Mouse (Mus musculus): ENCODE measurements around the gene Umodl1. TPM values are rescaled to one million over a fixed set of nuclear protein-coding genes. Genes with fewer than 3 reads are reported as not detected.

The Umodl1 gene
- polyA plus RNA-seq, 1 experiment, result not detected

DNA sequence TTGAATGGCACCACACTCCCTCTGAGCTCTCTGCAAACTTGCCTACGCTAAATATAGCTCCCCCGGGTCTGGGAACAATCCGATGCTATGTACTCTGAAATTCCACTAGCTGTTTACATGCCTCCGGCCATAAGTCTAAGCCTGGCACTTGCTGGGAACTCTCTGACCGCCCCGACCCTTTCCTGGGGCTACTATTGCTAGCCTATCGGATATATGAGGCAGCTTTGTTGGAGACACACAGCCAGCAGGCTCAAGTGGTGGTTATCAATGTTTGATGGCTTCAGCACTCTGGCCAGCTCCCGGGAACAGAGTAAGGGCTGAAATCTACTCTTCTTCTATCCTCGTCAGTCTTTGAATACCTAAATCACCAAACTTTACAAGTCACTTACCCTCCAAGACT, 15.9 kb upstream of the Umodl1 start:
- H3K79me2 ChIP-seq (ENCODE audit: control insufficient read depth, insufficient read depth), result no peaks in the 10 kb centered on the region
- TF ChIP-seq MYOD1 (IDR thresholded peaks at IDR 0.05; ENCODE audit: control insufficient read depth in 1 of 3, insufficient read length in 2 of 3, low read depth in 2 of 3) (no peak), REST (IDR thresholded peaks at IDR 0.05; ENCODE audit: insufficient read depth, insufficient read length) (peak; percentile 34)
- no peak overlapping the region for H3ac ChIP-seq (ENCODE audit: control insufficient read depth, insufficient read length)
- H3K27me3 ChIP-seq (ENCODE audit: control insufficient read depth, insufficient read depth, insufficient read length), result no peaks in the 10 kb centered on the region
- no peak overlapping the region for H3K4me3 ChIP-seq
- no peaks in the 10 kb centered on the region for H3K36me3 ChIP-seq (ENCODE audit: control insufficient read depth, insufficient read depth)
- H3K4me2 ChIP-seq (ENCODE audit: low read depth), result no peak overlapping the region

DNA sequence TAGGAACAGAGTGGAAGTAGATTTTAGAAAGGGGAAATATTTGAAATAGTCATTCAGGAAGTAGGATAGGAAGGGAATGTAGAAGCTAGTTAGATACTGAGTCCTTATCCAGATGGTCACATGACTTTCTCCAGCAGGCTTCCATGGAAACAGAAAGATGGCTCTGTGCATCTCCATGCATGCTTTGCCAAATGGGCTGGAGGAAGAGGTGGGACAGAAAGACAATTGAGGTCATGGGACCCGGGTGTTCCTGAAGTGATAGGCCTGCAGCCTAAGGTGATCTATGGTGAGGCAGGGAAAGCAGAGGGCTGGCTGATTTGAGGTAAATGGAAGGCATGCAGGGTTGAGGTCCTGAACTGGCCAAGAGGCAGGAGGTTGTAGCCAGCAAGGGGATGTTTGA, 6.1 kb upstream of the Umodl1 start:
- TF ChIP-seq POLR2AphosphoS2 (IDR thresholded peaks at IDR 0.05; ENCODE audit: insufficient read length, low read depth) (no peak), E2F4 (IDR thresholded peaks at IDR 0.05; ENCODE audit: insufficient read depth) (no peak), REST (IDR thresholded peaks at IDR 0.05; ENCODE audit: insufficient read depth, insufficient read length) (no peak), CEBPB (IDR thresholded peaks at IDR 0.05; ENCODE audit: insufficient read depth, poor library complexity, severe bottlenecking) (no peak), TCF12 (IDR thresholded peaks at IDR 0.05; ENCODE audit: insufficient read depth, poor library complexity, severe bottlenecking) (no peak), MYOG (IDR thresholded peaks at IDR 0.05; ENCODE audit: control insufficient read depth in 1 of 3, insufficient read depth in 1 of 3, insufficient read length in 2 of 3, low read depth in 2 of 3) (no peak), MYOD1 (IDR thresholded peaks at IDR 0.05; ENCODE audit: control insufficient read depth in 1 of 3, insufficient read length in 2 of 3, low read depth in 2 of 3) (no peak), POLR2A (IDR thresholded peaks at IDR 0.05; ENCODE audit: insufficient read length, low read depth) (no peak), USF1 (IDR thresholded peaks at IDR 0.05; ENCODE audit: low read depth) (no peak), MAX (IDR thresholded peaks at IDR 0.05; ENCODE audit: low read depth) (no peak), SRF (IDR thresholded peaks at IDR 0.05; ENCODE audit: control insufficient read depth, insufficient read length, low read depth) (no peak), TCF3 (IDR thresholded peaks at IDR 0.05; ENCODE audit: insufficient read length, low read depth) (no peak)
- H3K36me3 ChIP-seq (ENCODE audit: control insufficient read depth, insufficient read depth), result no peaks in the 10 kb centered on the region
- H3K79me2 ChIP-seq (ENCODE audit: control insufficient read depth, insufficient read depth), result no peaks in the 10 kb centered on the region
- no peak overlapping the region for H3K4me2 ChIP-seq (ENCODE audit: low read depth)
- H3K4me3 ChIP-seq, result no peak overlapping the region
- H3K27me3 ChIP-seq (ENCODE audit: control insufficient read depth, insufficient read depth, insufficient read length), result peaks cover 7% of the 10 kb centered on the region
- H3ac ChIP-seq (ENCODE audit: control insufficient read depth, insufficient read length), result no peak overlapping the region

DNA sequence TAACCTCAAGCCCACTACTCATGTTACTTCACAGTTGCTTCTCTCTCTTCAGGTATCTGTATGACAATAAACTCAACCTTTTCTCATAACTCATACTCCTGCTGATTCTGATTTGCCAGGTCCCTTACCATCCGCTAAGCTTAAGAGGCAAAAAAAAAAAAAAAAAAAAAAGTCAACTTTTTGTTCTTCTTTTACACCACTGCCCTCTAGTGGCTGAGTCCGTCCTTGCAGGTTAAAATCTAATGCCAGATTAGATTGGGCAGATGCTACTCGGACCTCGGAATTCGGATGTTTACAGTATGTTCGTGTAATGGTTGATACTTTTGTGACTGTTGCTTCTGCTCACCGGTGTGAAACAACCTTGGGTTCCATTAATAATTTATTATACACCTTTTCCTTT, 3.7 kb upstream of the Umodl1 start:
- Histone ChIP-seq H3K27me3 (ENCODE audit: control insufficient read depth, insufficient read depth, insufficient read length) (peaks cover 7% of the 10 kb centered on the region), H3ac (ENCODE audit: control insufficient read depth, insufficient read length) (no peak overlapping the region), H3K4me2 (ENCODE audit: low read depth) (no peak overlapping the region), H3K4me3 (no peak overlapping the region), H3K79me2 (ENCODE audit: control insufficient read depth, insufficient read depth) (no peaks in the 10 kb centered on the region), H3K36me3 (ENCODE audit: control insufficient read depth, insufficient read depth) (no peaks in the 10 kb centered on the region)
- TF ChIP-seq E2F4 (IDR thresholded peaks at IDR 0.05; ENCODE audit: insufficient read depth), result no peak
- no peak for TF ChIP-seq MYOG (IDR thresholded peaks at IDR 0.05; ENCODE audit: control insufficient read depth in 1 of 3, insufficient read depth in 1 of 3, insufficient read length in 2 of 3, low read depth in 2 of 3)
- no peak for TF ChIP-seq POLR2AphosphoS2 (IDR thresholded peaks at IDR 0.05; ENCODE audit: insufficient read length, low read depth)
- TF ChIP-seq MAX (IDR thresholded peaks at IDR 0.05; ENCODE audit: low read depth), result no peak
- no peak for TF ChIP-seq TCF12 (IDR thresholded peaks at IDR 0.05; ENCODE audit: insufficient read depth, poor library complexity, severe bottlenecking)
- TF ChIP-seq USF1 (IDR thresholded peaks at IDR 0.05; ENCODE audit: low read depth), result no peak
- no peak for TF ChIP-seq POLR2A (IDR thresholded peaks at IDR 0.05; ENCODE audit: insufficient read length, low read depth)
- no peak for TF ChIP-seq TCF3 (IDR thresholded peaks at IDR 0.05; ENCODE audit: insufficient read length, low read depth)
- no peak for TF ChIP-seq REST (IDR thresholded peaks at IDR 0.05; ENCODE audit: insufficient read depth, insufficient read length)
- TF ChIP-seq SRF (IDR thresholded peaks at IDR 0.05; ENCODE audit: control insufficient read depth, insufficient read length, low read depth), result no peak
- TF ChIP-seq MYOD1 (IDR thresholded peaks at IDR 0.05; ENCODE audit: control insufficient read depth in 1 of 3, insufficient read length in 2 of 3, low read depth in 2 of 3), result no peak
- TF ChIP-seq CEBPB (IDR thresholded peaks at IDR 0.05; ENCODE audit: insufficient read depth, poor library complexity, severe bottlenecking), result no peak

DNA sequence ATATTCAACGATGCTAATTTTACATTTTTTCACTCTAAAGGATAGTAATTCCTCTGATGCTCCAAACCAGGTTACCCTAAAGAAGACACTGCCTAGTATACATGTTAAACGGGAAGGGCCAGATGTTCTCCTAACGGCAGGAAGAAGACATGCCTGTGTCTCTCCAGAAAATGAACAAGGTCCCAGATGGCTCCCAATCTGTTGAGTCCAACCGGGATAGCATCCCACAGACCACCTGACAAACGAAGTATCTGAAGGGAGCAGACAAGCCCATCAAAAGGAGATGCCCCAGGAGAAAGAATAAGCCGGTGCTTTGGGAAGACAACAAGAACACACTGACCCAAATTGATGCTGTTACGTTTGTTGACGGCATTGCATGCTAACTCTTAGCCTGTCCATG, 2.8 kb upstream of the Umodl1 start:
- H3K4me3 ChIP-seq, result no peak overlapping the region
- H3K36me3 ChIP-seq (ENCODE audit: control insufficient read depth, insufficient read depth), result no peaks in the 10 kb centered on the region
- no peaks in the 10 kb centered on the region for H3K79me2 ChIP-seq (ENCODE audit: control insufficient read depth, insufficient read depth)
- TF ChIP-seq POLR2AphosphoS2 (IDR thresholded peaks at IDR 0.05; ENCODE audit: insufficient read length, low read depth) (no peak), CEBPB (IDR thresholded peaks at IDR 0.05; ENCODE audit: insufficient read depth, poor library complexity, severe bottlenecking) (no peak), REST (IDR thresholded peaks at IDR 0.05; ENCODE audit: insufficient read depth, insufficient read length) (no peak), USF1 (IDR thresholded peaks at IDR 0.05; ENCODE audit: low read depth) (no peak), MAX (IDR thresholded peaks at IDR 0.05; ENCODE audit: low read depth) (no peak), MYOG (IDR thresholded peaks at IDR 0.05; ENCODE audit: control insufficient read depth in 1 of 3, insufficient read depth in 1 of 3, insufficient read length in 2 of 3, low read depth in 2 of 3) (no peak), TCF3 (IDR thresholded peaks at IDR 0.05; ENCODE audit: insufficient read length, low read depth) (no peak), POLR2A (IDR thresholded peaks at IDR 0.05; ENCODE audit: insufficient read length, low read depth) (no peak), TCF12 (IDR thresholded peaks at IDR 0.05; ENCODE audit: insufficient read depth, poor library complexity, severe bottlenecking) (no peak), SRF (IDR thresholded peaks at IDR 0.05; ENCODE audit: control insufficient read depth, insufficient read length, low read depth) (no peak), MYOD1 (IDR thresholded peaks at IDR 0.05; ENCODE audit: control insufficient read depth in 1 of 3, insufficient read length in 2 of 3, low read depth in 2 of 3) (no peak), E2F4 (IDR thresholded peaks at IDR 0.05; ENCODE audit: insufficient read depth) (no peak)
- no peak overlapping the region for H3K4me2 ChIP-seq (ENCODE audit: low read depth)
- H3ac ChIP-seq (ENCODE audit: control insufficient read depth, insufficient read length), result no peak overlapping the region
- peaks cover 7% of the 10 kb centered on the region for H3K27me3 ChIP-seq (ENCODE audit: control insufficient read depth, insufficient read depth, insufficient read length)

DNA sequence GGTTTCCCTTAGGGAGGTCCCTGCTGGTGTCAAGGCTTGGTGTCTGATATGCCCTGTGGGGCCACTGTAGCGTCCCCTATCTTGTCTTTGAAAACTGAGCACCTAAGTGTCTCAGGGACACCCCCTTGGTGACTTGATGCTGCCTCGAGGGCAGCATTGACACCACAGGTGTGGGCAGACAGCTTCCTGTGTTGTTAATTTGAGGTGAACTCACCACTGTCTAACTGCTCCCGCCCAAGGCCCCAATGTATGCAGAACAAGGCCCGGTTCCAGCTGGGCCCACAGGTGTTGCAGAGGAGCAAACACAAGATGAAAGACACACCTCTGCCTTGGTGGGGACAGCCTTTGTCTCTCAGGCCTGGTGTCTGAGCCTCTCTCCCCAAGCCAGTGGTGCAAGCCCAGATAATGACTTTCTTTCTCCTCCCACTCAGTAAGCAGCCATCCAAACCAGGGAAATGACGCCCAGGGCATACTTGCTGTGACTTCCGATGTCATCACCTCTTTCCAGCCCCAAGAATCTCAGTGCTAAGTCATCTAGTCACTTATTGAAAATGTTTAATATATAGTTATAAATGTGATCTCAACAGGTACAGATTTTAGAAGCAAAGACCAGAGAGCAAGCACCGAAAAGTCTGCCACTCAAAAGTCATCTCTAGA, 7.6 kb downstream of the Umodl1 start:
- no peaks in the 10 kb centered on the region for H3K36me3 ChIP-seq (ENCODE audit: control insufficient read depth, insufficient read depth)
- no peak overlapping the region for H3K4me3 ChIP-seq
- no peak for TF ChIP-seq MYOD1 (IDR thresholded peaks at IDR 0.05; ENCODE audit: control insufficient read depth in 1 of 3, insufficient read length in 2 of 3, low read depth in 2 of 3)
- no peak for TF ChIP-seq E2F4 (IDR thresholded peaks at IDR 0.05; ENCODE audit: insufficient read depth)
- TF ChIP-seq POLR2AphosphoS2 (IDR thresholded peaks at IDR 0.05; ENCODE audit: insufficient read length, low read depth), result no peak
- TF ChIP-seq REST (IDR thresholded peaks at IDR 0.05; ENCODE audit: insufficient read depth, insufficient read length), result no peak
- TF ChIP-seq SRF (IDR thresholded peaks at IDR 0.05; ENCODE audit: control insufficient read depth, insufficient read length, low read depth), result no peak
- no peak for TF ChIP-seq CEBPB (IDR thresholded peaks at IDR 0.05; ENCODE audit: insufficient read depth, poor library complexity, severe bottlenecking)
- TF ChIP-seq MYOG (IDR thresholded peaks at IDR 0.05; ENCODE audit: control insufficient read depth in 1 of 3, insufficient read depth in 1 of 3, insufficient read length in 2 of 3, low read depth in 2 of 3), result no peak
- TF ChIP-seq TCF12 (IDR thresholded peaks at IDR 0.05; ENCODE audit: insufficient read depth, poor library complexity, severe bottlenecking), result no peak
- TF ChIP-seq TCF3 (IDR thresholded peaks at IDR 0.05; ENCODE audit: insufficient read length, low read depth), result no peak
- TF ChIP-seq MAX (IDR thresholded peaks at IDR 0.05; ENCODE audit: low read depth), result no peak
- no peak for TF ChIP-seq POLR2A (IDR thresholded peaks at IDR 0.05; ENCODE audit: insufficient read length, low read depth)
- no peak for TF ChIP-seq USF1 (IDR thresholded peaks at IDR 0.05; ENCODE audit: low read depth)
- H3K4me2 ChIP-seq (ENCODE audit: low read depth), result no peak overlapping the region
- H3K79me2 ChIP-seq (ENCODE audit: control insufficient read depth, insufficient read depth), result no peaks in the 10 kb centered on the region
- no peak overlapping the region for H3ac ChIP-seq (ENCODE audit: control insufficient read depth, insufficient read length)
- H3K27me3 ChIP-seq (ENCODE audit: control insufficient read depth, insufficient read depth, insufficient read length), result no peaks in the 10 kb centered on the region
